In genomic region chr9:57671037-57671436, GRCm38 (mm10) we compare ENCODE assay signal across 30 mouse cellular contexts. TPM values are rescaled to one million over a fixed set of nuclear protein-coding genes. Genes with fewer than 3 reads are reported as not detected.
"Had no signal": no experiment of that assay in that cellular context is flagged by ENCODE, and none has a peak within 500 bp of the region (broad histone marks: within the 10 kb centered on the region; RNA-seq: fewer than 3 reads in every experiment).

No protein-coding gene starts in this region.

- DNase-seq: kidney, adult 18-20 months; kidney, adult 9 months; kidney, postnatal 14 days; kidney, postnatal 4 days; left cerebral cortex, postnatal 4 days; lung, adult 2 months; lung, postnatal 14 days; lung, postnatal 4 days; thymus, adult 18-20 months; thymus, postnatal 36 days had no signal

- H3K9ac ChIP-seq: limb, embryonic 12.5 days; limb, embryonic 15.5 days; midbrain, embryonic 12.5 days had no signal

- H3K4me2 ChIP-seq: limb, embryonic 12.5 days; limb, embryonic 15.5 days; midbrain, embryonic 12.5 days had no signal

- H3K9me3 ChIP-seq: limb, embryonic 12.5 days; limb, embryonic 15.5 days; midbrain, embryonic 12.5 days had no signal

- H3K27me3 ChIP-seq: limb, embryonic 12.5 days had no signal

- H3K4me1 ChIP-seq: limb, embryonic 12.5 days; limb, embryonic 15.5 days; midbrain, embryonic 12.5 days had no signal

- H3K27ac ChIP-seq: limb, embryonic 12.5 days; limb, embryonic 15.5 days; midbrain, embryonic 12.5 days had no signal

- ATAC-seq: intestine, embryonic 16.5 days; midbrain, embryonic 16.5 days had no signal

- H3K36me3 ChIP-seq: limb, embryonic 12.5 days; limb, embryonic 15.5 days; midbrain, embryonic 12.5 days had no signal

- H3K4me3 ChIP-seq: limb, embryonic 12.5 days; limb, embryonic 15.5 days; midbrain, embryonic 12.5 days had no signal

RNA-seq across cellular contexts. Expression of gene Cyp1a2, which starts 12.5 kb away (rescaled TPM):
- total RNA-seq: layer of hippocampus, adult 18-20 months; layer of hippocampus, postnatal 14 days; left cerebral cortex, adult 8-10 months; left cerebral cortex, postnatal 14 days; left cerebral cortex, postnatal 4 days; megakaryocyte progenitor cell, adult 5-6 weeks; megakaryocyte-erythroid progenitor cell, adult 5-6 weeks; monocyte, adult 5-6 weeks had no signal
- polyA plus RNA-seq: intestine, embryonic 16.5 days; kidney, embryonic 16.5 days; limb, embryonic 12.5 days; limb, embryonic 15.5 days; lung, embryonic 16.5 days; midbrain, embryonic 12.5 days; midbrain, embryonic 16.5 days; neural tube, embryonic 11.5 days; neural tube, embryonic 14.5 days; small intestine, adult 2 months; spleen, adult 2 months; stomach, embryonic 16.5 days; urinary bladder, adult 2 months had no signal

RNA-seq across cellular contexts. Expression of gene Cyp1a1, which starts 16.7 kb away (rescaled TPM):
- total RNA-seq: megakaryocyte progenitor cell, adult 5-6 weeks; monocyte, adult 5-6 weeks had no signal
- polyA plus RNA-seq: intestine, embryonic 16.5 days; limb, embryonic 12.5 days; lung, embryonic 16.5 days; midbrain, embryonic 12.5 days; neural tube, embryonic 11.5 days had no signal

RNA-seq across cellular contexts. Expression of gene Lman1l, which starts 50.5 kb away (rescaled TPM):
- total RNA-seq: layer of hippocampus, adult 18-20 months; layer of hippocampus, postnatal 14 days; left cerebral cortex, adult 8-10 months; left cerebral cortex, postnatal 14 days; megakaryocyte progenitor cell, adult 5-6 weeks; megakaryocyte-erythroid progenitor cell, adult 5-6 weeks; monocyte, adult 5-6 weeks had no signal
- polyA plus RNA-seq: intestine, embryonic 16.5 days; kidney, embryonic 16.5 days; limb, embryonic 12.5 days; limb, embryonic 15.5 days; lung, embryonic 16.5 days; midbrain, embryonic 16.5 days; neural tube, embryonic 11.5 days; neural tube, embryonic 14.5 days; small intestine, adult 2 months; stomach, embryonic 16.5 days had no signal
